Mouse (Mus musculus): Measurements from ENCODE around the gene Slc25a15. TPM values are rescaled to one million over a fixed set of nuclear protein-coding genes. Genes with fewer than 3 reads are reported as not detected.

The Slc25a15 gene
- 3.0 TPM for polyA plus RNA-seq (2015; fragmentation: Illumina TruSeq; extraction: RNeasy Lipid Tissue Mini Kit (QIAGEN cat#74804); ENCODE audit: insufficient read depth, low read depth, low replicate concordance)

GRCm38 (mm10) chr8:22398142-22398951, at the start of gene Slc25a15:
Gene Slc25a15, minus strand, starts transcription at chr8:22398597.

GRCm38 (mm10) chr8:22411282-22411702, 12.9 kb upstream of the Slc25a15 start, which contains the start of gene Mrps31:
Gene Mrps31, plus strand, starts transcription at chr8:22411361.

Other genes starting within 250 kb of the Slc25a15 start
- gene Nek3, start 232.2 kb downstream of the Slc25a15 start, polyA plus RNA-seq (2015; fragmentation: Illumina TruSeq; extraction: RNeasy Lipid Tissue Mini Kit (QIAGEN cat#74804); ENCODE audit: insufficient read depth, low read depth, low replicate concordance) = 2.4 TPM
- not detected for gene Ckap2, start 212.8 kb downstream of the Slc25a15 start, polyA plus RNA-seq (2015; fragmentation: Illumina TruSeq; extraction: RNeasy Lipid Tissue Mini Kit (QIAGEN cat#74804); ENCODE audit: insufficient read depth, low read depth, low replicate concordance)
- gene Vps36, start 205.8 kb downstream of the Slc25a15 start, polyA plus RNA-seq (2015; fragmentation: Illumina TruSeq; extraction: RNeasy Lipid Tissue Mini Kit (QIAGEN cat#74804); ENCODE audit: insufficient read depth, low read depth, low replicate concordance) = 10.0 TPM
- 2.5 TPM for gene Thsd1, start 171.3 kb downstream of the Slc25a15 start, polyA plus RNA-seq (2015; fragmentation: Illumina TruSeq; extraction: RNeasy Lipid Tissue Mini Kit (QIAGEN cat#74804); ENCODE audit: insufficient read depth, low read depth, low replicate concordance)
- gene Tpte, start 115.2 kb downstream of the Slc25a15 start, polyA plus RNA-seq (2015; fragmentation: Illumina TruSeq; extraction: RNeasy Lipid Tissue Mini Kit (QIAGEN cat#74804); ENCODE audit: insufficient read depth, low read depth, low replicate concordance) = not detected
- 3.2 TPM for gene Mrps31, start 12.8 kb upstream of the Slc25a15 start, polyA plus RNA-seq (2015; fragmentation: Illumina TruSeq; extraction: RNeasy Lipid Tissue Mini Kit (QIAGEN cat#74804); ENCODE audit: insufficient read depth, low read depth, low replicate concordance)